Mouse (Mus musculus): ENCODE measurements around the gene Adamts17. TPM values are rescaled to one million over a fixed set of nuclear protein-coding genes. Genes with fewer than 3 reads are reported as not detected.

The Adamts17 gene
- total and polyA plus RNA-seq, 3 experiments, result 0.33 to 0.42 TPM; not detected in 1

- no peak for DNase-seq (ENCODE audit: low read depth, low spot score)
- H3K9me3 ChIP-seq (replicated peaks; ENCODE audit: insufficient read depth, low read length), result no peaks in the 10 kb centered on the region
- H3K27me3 ChIP-seq (ENCODE audit: control insufficient read depth in 1 of 2, insufficient read depth in 2 of 2, low read length in 2 of 2), result no peaks in the 10 kb centered on the region; a peak in 1 of 4 replicates
- H3K4me3 ChIP-seq (ENCODE audit: control insufficient read depth in 1 of 2, insufficient read depth in 1 of 2, low read depth in 2 of 2, low read length in 2 of 2), result no peak overlapping the region
- no peaks in the 10 kb centered on the region for H3K79me2 ChIP-seq (ENCODE audit: control insufficient read depth, insufficient read depth, low read length, poor library complexity)
- H3K36me3 ChIP-seq (ENCODE audit: control insufficient read depth in 1 of 2, insufficient read depth in 2 of 2, low read length in 2 of 2), result no peaks in the 10 kb centered on the region
- TF ChIP-seq CHD2 (IDR thresholded peaks at IDR 0.05; ENCODE audit: low read length) (no peak), POLR2AphosphoS2 (IDR thresholded peaks at IDR 0.05; ENCODE audit: low read length) (no peak), ZMIZ1 (IDR thresholded peaks at IDR 0.05; ENCODE audit: low read depth, low read length) (no peak), EP300 (IDR thresholded peaks at IDR 0.05; ENCODE audit: low read depth in 1 of 2, low read length in 2 of 2) (no peak), POLR2AphosphoS5 (IDR thresholded peaks at IDR 0.05; ENCODE audit: borderline replicate concordance, low read depth, low read length) (no peak), MAX (IDR thresholded peaks at IDR 0.05; ENCODE audit: low read length) (no peak), RAD21 (IDR thresholded peaks at IDR 0.05; ENCODE audit: low read depth, low read length) (no peak), POLR2A (IDR thresholded peaks at IDR 0.05; ENCODE audit: control insufficient read depth in 1 of 2, insufficient read depth in 1 of 2, low read depth in 1 of 2, low read length in 2 of 2, poor library complexity in 1 of 2) (no peak), TBP (IDR thresholded peaks at IDR 0.05; ENCODE audit: low read depth, low read length) (no peak), GATA1 (IDR thresholded peaks at IDR 0.05; ENCODE audit: low read depth, low read length) (no peak), TCF12 (IDR thresholded peaks at IDR 0.05; ENCODE audit: low read depth, low read length) (no peak), NRF1 (IDR thresholded peaks at IDR 0.05; ENCODE audit: insufficient read depth, low read depth, low read length, poor library complexity, severe bottlenecking) (no peak), ZNF384 (IDR thresholded peaks at IDR 0.05; ENCODE audit: low read depth, low read length) (no peak), ETS1 (IDR thresholded peaks at IDR 0.05; ENCODE audit: low read depth, low read length) (no peak), HCFC1 (IDR thresholded peaks at IDR 0.05; ENCODE audit: low read depth, low read length) (no peak), MAZ (IDR thresholded peaks at IDR 0.05; ENCODE audit: low read depth, low read length) (no peak), UBTF (IDR thresholded peaks at IDR 0.05; ENCODE audit: borderline replicate concordance, insufficient read depth, low read depth, low read length) (no peak), MYC (IDR thresholded peaks at IDR 0.05; ENCODE audit: low read depth, low read length) (no peak), ZKSCAN1 (IDR thresholded peaks at IDR 0.05; ENCODE audit: low read depth, low read length) (no peak)
- H3K9ac ChIP-seq (ENCODE audit: control insufficient read depth, low read depth, low read length, poor library complexity, severe bottlenecking), result no peak overlapping the region
- no peaks in the 10 kb centered on the region for H3K4me1 ChIP-seq (ENCODE audit: control insufficient read depth in 1 of 2, insufficient read depth in 2 of 2, low read length in 2 of 2)
- H3K27ac ChIP-seq (ENCODE audit: control insufficient read depth, low read depth, low read length), result no peak overlapping the region
Observed at GRCm38 (mm10) chr7:66797345-66797744, 42.2 kb upstream of the Adamts17 start.

- Histone ChIP-seq H3K4me1 (ENCODE audit: control insufficient read depth in 1 of 2, insufficient read depth in 2 of 2, low read length in 2 of 2) (no peaks in the 10 kb centered on the region), H3K79me2 (ENCODE audit: control insufficient read depth, insufficient read depth, low read length, poor library complexity) (no peaks in the 10 kb centered on the region), H3K36me3 (ENCODE audit: control insufficient read depth in 1 of 2, insufficient read depth in 2 of 2, low read length in 2 of 2) (no peaks in the 10 kb centered on the region), H3K27ac (ENCODE audit: control insufficient read depth, low read depth, low read length) (no peak overlapping the region), H3K27me3 (ENCODE audit: control insufficient read depth in 1 of 2, insufficient read depth in 2 of 2, low read length in 2 of 2) (no peaks in the 10 kb centered on the region; a peak in 1 of 4 replicates), H3K9ac (ENCODE audit: control insufficient read depth, low read depth, low read length, poor library complexity, severe bottlenecking) (no peak overlapping the region), H3K9me3 (replicated peaks; ENCODE audit: insufficient read depth, low read length) (no peaks in the 10 kb centered on the region), H3K4me3 (ENCODE audit: control insufficient read depth in 1 of 2, insufficient read depth in 1 of 2, low read depth in 2 of 2, low read length in 2 of 2) (no peak overlapping the region)
- DNase-seq (ENCODE audit: low read depth, low spot score), result no peak
- TF ChIP-seq USF1 (IDR thresholded peaks at IDR 0.05; ENCODE audit: low read depth, low read length), result no peak
- TF ChIP-seq ZKSCAN1 (IDR thresholded peaks at IDR 0.05; ENCODE audit: low read depth, low read length), result no peak
- TF ChIP-seq POLR2AphosphoS5 (IDR thresholded peaks at IDR 0.05; ENCODE audit: borderline replicate concordance, low read depth, low read length), result no peak
- no peak for TF ChIP-seq ETS1 (IDR thresholded peaks at IDR 0.05; ENCODE audit: low read depth, low read length)
- TF ChIP-seq CTCF (IDR thresholded peaks at IDR 0.05 in 2 of 3, conservative IDR thresholded peaks at IDR 0.05 in 1 of 3; ENCODE audit: control insufficient read depth in 1 of 3, insufficient read depth in 1 of 3, low read depth in 2 of 3, low read length in 3 of 3, poor library complexity in 1 of 3, severe bottlenecking in 1 of 3), result no peak
- no peak for TF ChIP-seq CHD2 (IDR thresholded peaks at IDR 0.05; ENCODE audit: low read length)
- TF ChIP-seq HCFC1 (IDR thresholded peaks at IDR 0.05; ENCODE audit: low read depth, low read length), result no peak
- no peak for TF ChIP-seq JUND (IDR thresholded peaks at IDR 0.05; ENCODE audit: low read depth, low read length)
- no peak for TF ChIP-seq MAZ (IDR thresholded peaks at IDR 0.05; ENCODE audit: low read depth, low read length)
- TF ChIP-seq GABPA (IDR thresholded peaks at IDR 0.05; ENCODE audit: low read depth, low read length), result no peak
- TF ChIP-seq UBTF (IDR thresholded peaks at IDR 0.05; ENCODE audit: borderline replicate concordance, insufficient read depth, low read depth, low read length), result no peak
- no peak for TF ChIP-seq EP300 (IDR thresholded peaks at IDR 0.05; ENCODE audit: low read depth in 1 of 2, low read length in 2 of 2)
- TF ChIP-seq MEF2A (IDR thresholded peaks at IDR 0.05; ENCODE audit: extremely low read depth, insufficient replicate concordance, low read depth, low read length, poor library complexity, severe bottlenecking), result no peak
- no peak for TF ChIP-seq TCF12 (IDR thresholded peaks at IDR 0.05; ENCODE audit: low read depth, low read length)
Observed at GRCm38 (mm10) chr7:66798826-66799225, 40.7 kb upstream of the Adamts17 start.

All from MEL (cell line).